Mouse (Mus musculus) testis, adult 2 months (tissue): ENCODE data around the gene Rpl36al. TPM values are rescaled to one million over a fixed set of nuclear protein-coding genes. Genes with fewer than 3 reads are reported as not detected.

Experiments used
- H3K27ac ChIP-seq: fragments of 200-500 bp; 2 replicates; pipeline ENCODE4 v1.5.1; 2012; ENCODE audit warnings: low read depth, low read length; ENCODE audit not compliant: control insufficient read depth, insufficient read depth
- H3K27me3 ChIP-seq: fragments of 200-500 bp; 2 replicates; pipeline ENCODE4 v1.6.1; 2012; ENCODE audit warnings: mild to moderate bottlenecking, low read length, moderate library complexity; ENCODE audit not compliant: control insufficient read depth, insufficient read depth
- H3K36me3 ChIP-seq: fragments of 200-500 bp; 2 replicates; pipeline ENCODE4 v1.6.1; 2012; ENCODE audit warnings: mild to moderate bottlenecking, low read length; ENCODE audit not compliant: control insufficient read depth, insufficient read depth
- H3K4me1 ChIP-seq: fragments of 200-500 bp; 2 replicates; pipeline ENCODE4 v1.6.1; 2012; ENCODE audit warnings: low read length; ENCODE audit not compliant: control insufficient read depth, insufficient read depth
- H3K4me3 ChIP-seq: fragments of 200-500 bp; 2 replicates; pipeline ENCODE4 v1.5.1; 2012; ENCODE audit warnings: low read depth, mild to moderate bottlenecking, low read length, moderate library complexity, mixed read lengths; ENCODE audit not compliant: control insufficient read depth
- CTCF ChIP-seq: fragments of 200-500 bp; IDR thresholded peaks from 2 replicates; pipeline ENCODE4 v1.5.1; 2012; ENCODE audit warnings: low read depth, mild to moderate bottlenecking, inconsistent platforms, low read length, moderate library complexity; ENCODE audit not compliant: control insufficient read depth, insufficient read depth, insufficient replicate concordance
- POLR2A ChIP-seq: fragments of 200-500 bp; IDR thresholded peaks from 2 replicates; pipeline ENCODE4 v1.6.1; 2012; ENCODE audit warnings: low read depth, mild to moderate bottlenecking, inconsistent platforms, low read length, moderate library complexity; ENCODE audit not compliant: control insufficient read depth
- polyA plus RNA-seq: library from polyadenylated mRNA; depleted of rRNA; stranded (reverse); fragments of >200 nt; gene quantifications from 2 replicates; pipeline ENCODE4 v1.2.3, GENCODE M21; 2012

Gene Rpl36al
- polyA plus RNA-seq, 1 experiment, result 144 TPM

GRCm38 (mm10) chr12:69191396-69191795 lies 7.5 kb upstream of the Rpl36al start:
- no peaks in the 10 kb centered on the region; the same call in 1 of the 2 replicates for H3K4me1 ChIP-seq
- no peaks in the 10 kb centered on the region; the same call in 1 of the 2 replicates for H3K36me3 ChIP-seq
- H3K27me3 ChIP-seq, result no peaks in the 10 kb centered on the region
- no peak overlapping the region for H3K4me3 ChIP-seq
- H3K27ac ChIP-seq, result no peak overlapping the region
- TF ChIP-seq CTCF, result no peak
- no peak for TF ChIP-seq POLR2A

GRCm38 (mm10) chr12:69190522-69190921 lies 6.6 kb upstream of the Rpl36al start:
- Histone ChIP-seq H3K36me3 (no peaks in the 10 kb centered on the region; the same call in 1 of the 2 replicates), H3K27me3 (no peaks in the 10 kb centered on the region), H3K4me1 (no peaks in the 10 kb centered on the region; the same call in 1 of the 2 replicates), H3K4me3 (no peak overlapping the region), H3K27ac (no peak overlapping the region)
- TF ChIP-seq CTCF (no peak), POLR2A (no peak)

GRCm38 (mm10) chr12:69190074-69190473 lies 6.2 kb upstream of the Rpl36al start:
- Histone ChIP-seq H3K4me1 (no peaks in the 10 kb centered on the region; the same call in 1 of the 2 replicates), H3K27me3 (no peaks in the 10 kb centered on the region), H3K4me3 (no peak overlapping the region), H3K27ac (no peak overlapping the region), H3K36me3 (no peaks in the 10 kb centered on the region; the same call in 1 of the 2 replicates)
- TF ChIP-seq POLR2A (no peak), CTCF (no peak)

- TF ChIP-seq CTCF (no peak), POLR2A (no peak)
- Histone ChIP-seq H3K27ac (no peak overlapping the region), H3K36me3 (no peaks in the 10 kb centered on the region), H3K4me3 (peak overlapping the region; percentile 21), H3K4me1 (no peaks in the 10 kb centered on the region; the same call in 1 of the 2 replicates), H3K27me3 (no peaks in the 10 kb centered on the region)
These were observed 3.1 kb upstream of the Rpl36al start for GRCm38 (mm10) chr12:69186811-69187471.

- Histone ChIP-seq H3K4me1 (no peaks in the 10 kb centered on the region; the same call in 1 of the 2 replicates), H3K4me3 (peak overlapping the region; percentile 99), H3K27ac (peak overlapping the region; percentile 45; the same call in 1 of the 2 replicates), H3K27me3 (no peaks in the 10 kb centered on the region), H3K36me3 (no peaks in the 10 kb centered on the region)
- TF ChIP-seq POLR2A (no peak), CTCF (no peak)
These were observed 1.5 kb upstream of the Rpl36al start for GRCm38 (mm10) chr12:69185371-69185770.

- H3K27ac ChIP-seq, result peak overlapping the region; percentile 98
- H3K4me3 ChIP-seq, result peak overlapping the region; percentile 99
- peaks cover 2% of the 10 kb centered on the region; the same call in 1 of the 2 replicates for H3K4me1 ChIP-seq
- H3K36me3 ChIP-seq, result no peaks in the 10 kb centered on the region
- TF ChIP-seq POLR2A (0 out of 2 replicates have a peak, but pooled peaks have one; percentile 25), CTCF (no peak)
- no peaks in the 10 kb centered on the region for H3K27me3 ChIP-seq
These were observed 736 bp upstream of the Rpl36al start for GRCm38 (mm10) chr12:69184342-69185295.

GRCm38 (mm10) chr12:69181800-69182199 lies 2.1 kb downstream of the Rpl36al start:
- TF ChIP-seq CTCF (no peak), POLR2A (no peak)
- peaks cover 2% of the 10 kb centered on the region; the same call in 1 of the 2 replicates for H3K4me1 ChIP-seq
- H3K36me3 ChIP-seq, result no peaks in the 10 kb centered on the region
- no peak overlapping the region for H3K27ac ChIP-seq
- H3K27me3 ChIP-seq, result no peaks in the 10 kb centered on the region
- H3K4me3 ChIP-seq, result no peak overlapping the region
